Mouse (Mus musculus): ENCODE measurements at regions not wholly inside any gene's neighbourhood (a gene's known extent, or its start where the extent isn't known, plus 50 kb on each side); places are given as distances from the start of the nearest gene placed in this dataset.

DNA sequence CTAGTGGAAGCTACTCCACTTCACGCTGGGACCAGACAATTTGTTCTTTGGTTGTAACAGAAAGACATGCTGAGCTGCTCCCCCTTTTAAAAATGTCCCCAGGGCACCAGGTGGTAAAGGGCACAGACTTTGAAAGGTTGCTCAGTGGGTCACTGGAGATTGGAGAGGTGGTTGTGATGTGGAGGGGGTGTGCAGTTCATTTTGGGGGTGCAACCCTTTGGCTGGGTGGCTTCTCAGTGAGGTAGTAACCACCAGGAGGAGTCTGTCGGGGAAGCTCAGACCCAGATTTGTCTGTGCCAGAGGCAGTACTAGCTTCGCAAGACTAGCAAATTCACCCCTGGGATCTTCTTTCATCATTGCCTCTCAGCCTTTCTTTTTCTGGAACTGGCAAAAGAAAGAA, 189.0 kb upstream of the Krr1 start:
- no peak overlapping the region for H3K9ac ChIP-seq
- H3K36me3 ChIP-seq = no peaks in the 10 kb centered on the region
- no peak overlapping the region for H3K4me2 ChIP-seq
- H3K27ac ChIP-seq = peak overlapping the region; percentile 8; the same call in 1 of the 2 replicates
- H3K27me3 ChIP-seq = no peaks in the 10 kb centered on the region
- H3K9me3 ChIP-seq = no peaks in the 10 kb centered on the region
- peaks cover 11% of the 10 kb centered on the region; the same call in 1 of the 2 replicates for H3K4me1 ChIP-seq
- 69% methylated on average over 3 of the region's 3 CpGs for WGBS
- ATAC-seq (ENCODE audit: borderline replicate concordance, extremely low read depth, low FRiP score, low TSS enrichment) = no peak
- no peak overlapping the region for H3K4me3 ChIP-seq

DNA sequence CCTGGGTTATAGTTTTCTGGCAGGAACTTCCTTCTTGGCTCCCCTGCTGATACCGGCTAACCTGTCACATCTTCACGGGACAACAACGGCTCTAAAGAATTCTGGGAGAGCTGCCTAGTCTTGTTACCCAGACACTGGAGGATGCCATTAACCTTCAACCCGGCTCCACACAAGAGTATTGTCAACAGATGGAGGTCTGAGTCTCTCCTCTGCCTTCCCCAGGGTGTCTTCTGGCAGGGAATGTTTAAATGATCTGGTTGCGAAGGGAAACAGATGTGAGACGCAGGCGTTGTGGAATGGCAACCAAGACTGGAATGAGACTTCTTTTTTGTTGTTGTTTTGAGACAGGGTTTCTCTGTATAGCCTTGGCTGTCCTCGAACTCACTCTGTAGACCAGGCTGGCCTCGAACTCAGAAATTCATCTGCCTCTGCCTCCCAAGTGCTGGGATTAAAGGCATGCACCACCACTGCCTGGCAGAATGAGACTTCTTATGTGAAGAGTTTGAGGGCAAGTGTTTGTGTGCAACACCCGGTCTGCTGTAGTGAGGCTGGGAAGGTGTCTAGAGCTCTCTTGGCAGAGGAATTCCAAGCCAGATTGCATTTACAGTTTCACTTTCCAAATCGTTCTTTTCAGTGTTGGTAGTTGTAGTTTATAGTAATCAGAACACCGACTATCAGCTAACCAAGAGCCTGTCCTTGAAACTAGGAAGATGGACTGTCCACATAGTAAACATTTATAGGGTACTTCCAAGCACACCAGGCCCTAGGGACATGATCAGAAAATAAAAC, 188.2 kb upstream of the Krr1 start:
- H3K27me3 ChIP-seq = no peaks in the 10 kb centered on the region
- ATAC-seq (ENCODE audit: borderline replicate concordance, extremely low read depth, low FRiP score, low TSS enrichment) = peak; percentile 86
- H3K9ac ChIP-seq = no peak overlapping the region
- peak overlapping the region; percentile 38 for H3K27ac ChIP-seq
- peaks cover 11% of the 10 kb centered on the region; the same call in 1 of the 2 replicates for H3K4me1 ChIP-seq
- no peaks in the 10 kb centered on the region for H3K9me3 ChIP-seq
- H3K4me2 ChIP-seq = no peak overlapping the region
- H3K4me3 ChIP-seq = no peak overlapping the region
- WGBS = 41% methylated on average over 12 of the region's 12 CpGs
- H3K36me3 ChIP-seq = no peaks in the 10 kb centered on the region

DNA sequence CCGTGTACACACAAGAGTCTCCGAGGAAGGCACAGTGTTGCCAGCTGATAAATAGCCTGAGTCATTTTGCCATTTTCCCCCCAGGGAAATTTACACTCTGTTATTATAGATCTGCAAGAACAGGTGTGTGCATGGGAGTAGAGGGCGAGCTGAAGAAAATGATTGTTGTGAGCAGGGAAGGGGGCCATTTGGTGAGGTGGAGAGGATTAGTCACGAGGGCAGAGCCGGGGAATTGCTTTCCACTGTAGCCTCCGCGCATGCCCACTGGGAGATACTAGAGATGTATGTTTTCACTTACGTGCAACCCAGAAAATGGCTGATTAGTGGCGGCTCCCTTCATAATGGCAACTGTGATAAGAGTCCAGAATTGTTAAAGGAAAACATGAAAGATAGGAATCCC, 185.3 kb upstream of the Krr1 start:
- no peak overlapping the region for H3K4me3 ChIP-seq
- no peaks in the 10 kb centered on the region for H3K36me3 ChIP-seq
- 68% methylated on average over 9 of the region's 9 CpGs for WGBS
- no peak overlapping the region for H3K9ac ChIP-seq
- no peak for ATAC-seq (ENCODE audit: borderline replicate concordance, extremely low read depth, low FRiP score, low TSS enrichment)
- H3K9me3 ChIP-seq = no peaks in the 10 kb centered on the region
- no peaks in the 10 kb centered on the region for H3K27me3 ChIP-seq
- peaks cover 11% of the 10 kb centered on the region; the same call in 1 of the 2 replicates for H3K4me1 ChIP-seq
- no peak overlapping the region for H3K4me2 ChIP-seq
- H3K27ac ChIP-seq = no peak overlapping the region

- Histone ChIP-seq H3K27me3 (no peaks in the 10 kb centered on the region), H3K27ac (no peak overlapping the region), H3K4me1 (peaks cover 2% of the 10 kb centered on the region; the same call in 1 of the 2 replicates), H3K4me3 (no peak overlapping the region), H3K9me3 (no peaks in the 10 kb centered on the region), H3K9ac (no peak overlapping the region), H3K36me3 (no peaks in the 10 kb centered on the region), H3K4me2 (no peak overlapping the region)
- WGBS = 90% methylated on average over 9 of the region's 9 CpGs
- ATAC-seq (ENCODE audit: borderline replicate concordance, extremely low read depth, low FRiP score, low TSS enrichment) = no peak
These were observed 183.2 kb upstream of the Krr1 start for GRCm38 (mm10) chr10:111789264-111789663.

GRCm38 (mm10) chr10:111790911-111791310, 181.6 kb upstream of the Krr1 start:
- H3K36me3 ChIP-seq = no peaks in the 10 kb centered on the region
- ATAC-seq (ENCODE audit: borderline replicate concordance, extremely low read depth, low FRiP score, low TSS enrichment) = no peak
- no peaks in the 10 kb centered on the region for H3K9me3 ChIP-seq
- no peak overlapping the region for H3K4me2 ChIP-seq
- WGBS = 90% methylated on average over 2 of the region's 2 CpGs
- H3K27me3 ChIP-seq = no peaks in the 10 kb centered on the region
- H3K9ac ChIP-seq = no peak overlapping the region
- peaks cover 18% of the 10 kb centered on the region for H3K4me1 ChIP-seq
- H3K27ac ChIP-seq = no peak overlapping the region
- no peak overlapping the region for H3K4me3 ChIP-seq

DNA sequence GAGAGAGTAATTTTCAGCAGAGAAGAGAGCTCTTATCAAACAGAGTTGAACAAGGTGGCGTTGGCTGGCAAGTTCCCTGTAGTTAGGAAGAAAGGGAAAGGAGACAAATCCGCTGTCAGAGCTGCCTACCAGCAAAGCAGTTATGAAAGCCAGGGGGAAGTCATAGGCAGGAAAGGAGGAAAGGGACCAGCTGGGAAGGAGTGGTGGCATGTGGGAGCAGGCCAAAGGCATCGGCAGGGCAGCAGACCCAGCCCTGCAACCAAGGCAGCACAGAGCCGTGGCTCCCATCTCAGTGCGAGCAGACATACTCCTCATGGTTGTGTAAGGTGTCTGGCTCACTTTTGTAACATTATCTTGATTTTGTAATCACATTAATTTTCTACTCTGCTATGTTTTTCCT, 177.4 kb upstream of the Krr1 start:
- H3K27ac ChIP-seq = peak overlapping the region; percentile 79

DNA sequence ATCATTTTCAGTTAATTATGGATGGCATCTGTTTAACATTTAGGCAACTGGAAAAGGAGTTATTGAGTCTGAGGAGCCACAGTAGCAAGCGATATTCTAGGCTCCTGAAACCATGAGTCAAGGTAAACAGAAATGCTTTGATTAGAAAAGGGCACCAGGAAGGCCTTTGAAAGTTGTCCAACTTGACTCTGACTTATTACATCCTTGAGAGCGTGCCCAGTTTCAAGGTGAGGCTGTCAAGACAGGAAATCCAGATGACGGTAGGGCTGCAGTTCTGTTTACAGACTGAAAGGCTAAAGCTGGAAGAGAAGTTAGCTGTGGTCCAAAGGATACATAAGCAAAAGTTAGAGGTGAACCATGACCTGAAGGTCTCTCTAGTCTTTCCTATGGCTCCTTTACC, 176.7 kb upstream of the Krr1 start:
- Histone ChIP-seq H3K27me3 (no peaks in the 10 kb centered on the region), H3K4me3 (no peak overlapping the region), H3K9ac (no peak overlapping the region), H3K4me1 (peaks cover 31% of the 10 kb centered on the region), H3K36me3 (no peaks in the 10 kb centered on the region), H3K4me2 (no peak overlapping the region), H3K27ac (peak overlapping the region; percentile 79), H3K9me3 (no peaks in the 10 kb centered on the region)
- no peak for ATAC-seq (ENCODE audit: borderline replicate concordance, extremely low read depth, low FRiP score, low TSS enrichment)
- 13% methylated on average over 3 of the region's 3 CpGs for whole genome bisulfite sequencing

More for the DNA sequence above, 177.4 kb upstream of the Krr1 start:
- H3K36me3 ChIP-seq = no peaks in the 10 kb centered on the region
- H3K4me2 ChIP-seq = no peak overlapping the region
- H3K27me3 ChIP-seq = no peaks in the 10 kb centered on the region
- no peak overlapping the region for H3K4me3 ChIP-seq
- peaks cover 28% of the 10 kb centered on the region for H3K4me1 ChIP-seq
- WGBS = 11% methylated on average over 5 of the region's 5 CpGs
- H3K9ac ChIP-seq = no peak overlapping the region
- H3K9me3 ChIP-seq = no peaks in the 10 kb centered on the region
- ATAC-seq (ENCODE audit: borderline replicate concordance, extremely low read depth, low FRiP score, low TSS enrichment) = peak; percentile 89

GRCm38 (mm10) chr10:111798851-111799281, 173.6 kb upstream of the Krr1 start:
- Histone ChIP-seq H3K27ac (peak overlapping the region; percentile 72), H3K27me3 (no peaks in the 10 kb centered on the region), H3K4me1 (peaks cover 43% of the 10 kb centered on the region), H3K4me2 (no peak overlapping the region), H3K9me3 (no peaks in the 10 kb centered on the region), H3K9ac (no peak overlapping the region), H3K36me3 (no peaks in the 10 kb centered on the region), H3K4me3 (no peak overlapping the region)
- 75% methylated on average over 7 of the region's 7 CpGs for WGBS
- no peak for ATAC-seq (ENCODE audit: borderline replicate concordance, extremely low read depth, low FRiP score, low TSS enrichment)

GRCm38 (mm10) chr10:111799850-111800589, 172.4 kb upstream of the Krr1 start:
- Histone ChIP-seq H3K27ac (peak overlapping the region; percentile 41; the same call in 1 of the 2 replicates), H3K4me2 (no peak overlapping the region), H3K9me3 (no peaks in the 10 kb centered on the region), H3K36me3 (no peaks in the 10 kb centered on the region), H3K27me3 (no peaks in the 10 kb centered on the region), H3K9ac (no peak overlapping the region), H3K4me1 (peaks cover 34% of the 10 kb centered on the region), H3K4me3 (no peak overlapping the region)
- 68% methylated on average over 14 of the region's 14 CpGs for WGBS
- ATAC-seq (ENCODE audit: borderline replicate concordance, extremely low read depth, low FRiP score, low TSS enrichment) = no peak

GRCm38 (mm10) chr10:111800590-111800935, 171.9 kb upstream of the Krr1 start:
- Histone ChIP-seq H3K4me3 (no peak overlapping the region), H3K9ac (no peak overlapping the region), H3K36me3 (no peaks in the 10 kb centered on the region), H3K27me3 (no peaks in the 10 kb centered on the region), H3K27ac (no peak overlapping the region), H3K4me2 (no peak overlapping the region), H3K9me3 (no peaks in the 10 kb centered on the region), H3K4me1 (peaks cover 28% of the 10 kb centered on the region)
- WGBS = 87% methylated on average over 3 of the region's 3 CpGs
- no peak for ATAC-seq (ENCODE audit: borderline replicate concordance, extremely low read depth, low FRiP score, low TSS enrichment)

DNA sequence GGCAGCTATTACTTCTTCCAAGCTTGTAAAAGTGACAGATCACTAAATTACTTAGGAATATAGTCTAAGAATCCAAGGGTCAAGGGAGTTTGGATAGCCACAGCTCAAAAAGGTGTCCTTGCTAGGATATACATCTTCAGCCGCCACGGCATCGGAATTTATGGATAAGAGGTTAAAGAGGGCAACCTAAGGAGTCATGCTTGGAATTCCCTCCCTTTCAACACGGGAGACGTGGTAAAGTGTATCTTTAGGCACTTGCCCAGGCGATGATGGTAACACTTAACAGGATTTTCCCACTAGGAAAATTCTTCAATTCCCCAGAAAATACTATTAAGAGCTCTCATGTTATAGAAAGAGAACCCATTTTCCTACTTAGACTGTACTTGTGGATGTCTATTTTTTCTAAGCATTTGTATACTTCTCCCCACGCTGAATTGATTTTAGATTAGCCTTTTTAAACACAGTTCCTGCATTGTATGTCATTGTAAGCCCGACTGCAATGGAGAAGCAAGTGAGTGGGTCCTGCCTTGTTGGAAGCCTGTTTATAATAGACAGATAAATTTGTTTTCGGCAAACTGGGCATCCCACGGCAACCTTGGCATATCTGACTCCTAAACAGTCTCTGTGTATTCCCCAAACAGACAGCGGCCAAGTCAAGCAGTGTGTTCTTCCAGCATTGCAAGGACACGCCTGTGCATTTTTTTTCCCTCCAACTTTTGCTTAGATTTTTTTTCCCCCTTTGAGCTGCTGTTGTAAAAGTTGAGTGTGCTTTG, 171.3 kb upstream of the Krr1 start:
- H3K4me2 ChIP-seq = no peak overlapping the region
- no peak overlapping the region for H3K9ac ChIP-seq
- H3K9me3 ChIP-seq = no peaks in the 10 kb centered on the region
- H3K27ac ChIP-seq = peak overlapping the region; percentile 51
- no peaks in the 10 kb centered on the region for H3K27me3 ChIP-seq
- H3K36me3 ChIP-seq = no peaks in the 10 kb centered on the region
- H3K4me3 ChIP-seq = no peak overlapping the region
- 44% methylated on average over 12 of the region's 12 CpGs for WGBS
- peaks cover 22% of the 10 kb centered on the region for H3K4me1 ChIP-seq
- no peak for ATAC-seq (ENCODE audit: borderline replicate concordance, extremely low read depth, low FRiP score, low TSS enrichment)
